Mouse (Mus musculus): ENCODE data around the gene Papln.

Gene Papln

GRCm38 (mm10) chr12:83767833-83768232, 4.4 kb downstream of the Papln start:
- no peak for DNase-seq (ENCODE audit: low read depth, low spot score)

- DNase-seq (ENCODE audit: low read depth, low spot score) = no peak
These were observed 4.9 kb downstream of the Papln start for GRCm38 (mm10) chr12:83768235-83768899.

- DNase-seq (ENCODE audit: low read depth, low spot score) = peak; percentile 13
These were observed 7.2 kb downstream of the Papln start for GRCm38 (mm10) chr12:83770418-83771256.

GRCm38 (mm10) chr12:83775621-83776020, 12.2 kb downstream of the Papln start:
- DNase-seq (ENCODE audit: low read depth, low spot score) = no peak

- no peak for DNase-seq (ENCODE audit: low read depth, low spot score)
These were observed 13.3 kb downstream of the Papln start for GRCm38 (mm10) chr12:83776766-83777165.

- no peak for DNase-seq (ENCODE audit: low read depth, low spot score)
These were observed 16.7 kb downstream of the Papln start for GRCm38 (mm10) chr12:83780181-83780580.

GRCm38 (mm10) chr12:83781204-83781603, 17.8 kb downstream of the Papln start:
- DNase-seq (ENCODE audit: low read depth, low spot score) = no peak

GRCm38 (mm10) chr12:83781640-83782278, 18.3 kb downstream of the Papln start:
- no peak for DNase-seq (ENCODE audit: low read depth, low spot score)

- no peak for DNase-seq (ENCODE audit: low read depth, low spot score)
These were observed 19.2 kb downstream of the Papln start for GRCm38 (mm10) chr12:83782669-83783068.

GRCm38 (mm10) chr12:83785305-83785704, 21.9 kb downstream of the Papln start:
- DNase-seq (ENCODE audit: low read depth, low spot score) = no peak

GRCm38 (mm10) chr12:83789051-83789780, 25.8 kb downstream of the Papln start:
- no peak for DNase-seq (ENCODE audit: low read depth, low spot score)

- no peak for DNase-seq (ENCODE audit: low read depth, low spot score)
These were observed 26.3 kb downstream of the Papln start for GRCm38 (mm10) chr12:83789781-83790140.

- no peak for DNase-seq (ENCODE audit: low read depth, low spot score)
These were observed 27.3 kb downstream of the Papln start for GRCm38 (mm10) chr12:83790749-83791148.

GRCm38 (mm10) chr12:83791737-83792136, 28.3 kb downstream of the Papln start:
- DNase-seq (ENCODE audit: low read depth, low spot score) = no peak

GRCm38 (mm10) chr12:83792706-83793410, 29.4 kb downstream of the Papln start:
- no peak for DNase-seq (ENCODE audit: low read depth, low spot score)

GRCm38 (mm10) chr12:83795051-83795450, 31.6 kb downstream of the Papln start:
- no peak for DNase-seq (ENCODE audit: low read depth, low spot score)

GRCm38 (mm10) chr12:83795586-83795985, 32.2 kb downstream of the Papln start:
- no peak for DNase-seq (ENCODE audit: low read depth, low spot score)

- DNase-seq (ENCODE audit: low read depth, low spot score) = no peak
These were observed 34.9 kb downstream of the Papln start for GRCm38 (mm10) chr12:83798313-83798712.

- DNase-seq (ENCODE audit: low read depth, low spot score) = no peak
These were observed 37.5 kb downstream of the Papln start for GRCm38 (mm10) chr12:83800943-83801342.

- no peak for DNase-seq (ENCODE audit: low read depth, low spot score)
These were observed 40.2 kb downstream of the Papln start for GRCm38 (mm10) chr12:83803641-83804040.

- DNase-seq (ENCODE audit: low read depth, low spot score) = no peak
These were observed 48.5 kb downstream of the Papln start for GRCm38 (mm10) chr12:83811901-83812300.
